Mouse (Mus musculus) embryo, embryonic 11.5 days (tissue): ENCODE measurements around the gene Pisd.
"Not testable (repeated sequence)": the region's sequence is repeated elsewhere in the genome, so short reads cannot be mapped to it uniquely, and the experiment has no call there.

Source experiments
- DNase-seq: peaks from one replicate; pipeline ENCODE4 v3.0.0-alpha.2; 2012; ENCODE audit warnings: low read depth, low spot score

Gene Pisd

DNA sequence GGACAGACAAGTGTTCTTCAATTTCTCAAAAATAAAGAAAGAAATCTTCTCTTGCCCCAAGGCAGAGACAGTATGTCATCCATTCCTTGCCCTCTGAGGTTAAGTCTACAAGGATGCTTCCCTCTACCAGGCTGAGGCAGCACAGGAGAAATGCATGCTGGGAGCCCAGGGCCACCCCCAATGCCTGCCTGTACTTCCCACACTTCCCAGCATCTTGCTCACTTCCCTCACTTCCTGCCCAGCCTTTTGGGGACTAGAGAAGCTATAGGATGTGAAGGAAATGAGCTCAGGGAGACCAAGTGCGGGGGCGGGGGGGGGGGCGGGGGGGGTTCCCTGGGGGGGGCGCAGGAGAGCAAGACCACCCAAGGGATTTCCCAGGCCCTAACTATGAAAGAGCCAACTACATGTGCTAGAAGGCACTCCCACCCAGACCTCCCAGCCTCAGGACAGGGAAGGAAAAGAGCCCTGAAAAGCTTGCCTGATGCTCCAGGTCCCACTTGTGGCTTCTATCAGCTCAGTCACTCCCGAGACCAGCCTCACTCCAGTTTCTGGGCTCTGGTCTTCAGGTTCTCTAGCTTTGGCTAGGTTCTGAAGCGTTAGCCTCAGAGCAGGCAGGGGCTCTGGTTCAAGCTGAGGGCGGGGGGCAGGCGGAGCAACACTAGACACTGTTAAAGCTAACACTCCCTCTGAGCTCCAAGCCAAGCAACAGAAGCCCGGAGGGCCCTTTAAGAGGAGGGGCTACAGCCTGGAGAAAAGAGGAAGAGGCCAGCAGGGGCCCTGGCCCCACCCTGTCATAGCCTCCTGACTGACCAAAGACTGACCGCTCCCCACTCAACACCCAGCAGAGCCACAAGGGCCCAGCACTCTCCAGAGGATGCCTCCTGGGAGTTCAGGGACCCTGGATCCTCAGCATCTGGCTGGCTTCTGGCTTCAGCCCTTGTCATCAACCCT is 39.5 kb downstream of the Pisd start:
- DNase-seq = peak; percentile 31

DNA sequence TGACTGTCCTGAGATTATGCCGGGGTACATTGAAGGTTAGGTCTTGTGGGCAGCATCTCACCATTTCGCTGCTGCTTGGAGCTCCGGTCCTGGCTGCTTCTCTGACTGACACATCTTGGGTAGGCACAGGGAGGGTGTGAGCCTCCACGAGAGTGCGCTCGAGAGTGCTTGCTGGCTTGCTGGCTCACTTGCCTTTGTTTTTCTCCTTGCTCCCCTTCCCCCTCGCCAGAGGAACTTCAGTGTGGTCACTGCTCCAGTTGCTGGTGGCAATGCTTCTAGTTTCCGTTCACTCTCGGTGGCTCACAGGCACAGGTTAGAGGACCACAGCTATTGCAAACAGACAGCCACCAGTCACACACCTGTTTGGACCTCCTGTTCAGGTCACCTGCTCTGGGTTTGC is 43.3 kb downstream of the Pisd start:
- no peak for DNase-seq

DNA sequence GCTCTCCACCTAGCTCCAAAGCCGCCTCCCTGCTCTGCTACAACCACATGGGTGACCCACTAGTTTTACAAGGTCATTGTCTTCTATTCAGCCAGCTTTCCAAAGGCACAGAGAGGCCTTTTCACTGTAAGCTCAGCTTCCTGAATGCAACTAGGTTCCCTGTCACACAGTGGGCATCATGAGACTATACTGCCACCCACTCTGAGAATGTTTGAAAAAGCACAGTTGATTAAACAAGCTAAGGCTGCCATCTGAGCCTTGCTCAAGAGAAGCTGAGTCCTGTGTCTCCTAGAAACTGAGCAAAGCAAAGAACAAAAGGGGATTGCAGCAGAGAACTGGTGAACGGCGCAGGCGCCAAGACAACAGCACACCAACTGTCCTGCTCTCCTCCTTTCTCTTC is 44.1 kb downstream of the Pisd start:
- DNase-seq = not testable (repeated sequence)

DNA sequence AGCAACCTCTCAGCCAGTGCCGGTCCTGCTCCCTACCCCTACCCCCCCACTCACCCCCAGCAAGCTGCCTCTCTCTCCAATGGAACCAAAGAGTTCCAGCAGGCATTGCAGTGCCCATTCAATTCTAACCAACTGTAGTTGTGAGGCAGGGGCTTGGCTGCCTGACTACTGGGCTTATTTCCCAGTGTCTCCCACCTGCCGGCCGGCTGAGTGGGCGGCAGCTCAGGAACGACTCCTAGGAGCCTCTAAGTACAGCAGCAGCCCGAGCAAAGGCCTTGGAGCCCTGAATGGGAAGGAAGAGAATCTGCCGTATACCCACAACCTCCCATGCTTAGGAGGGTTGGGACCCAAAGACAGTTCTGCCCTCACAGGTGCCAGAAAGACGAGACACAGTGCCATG is 44.6 kb downstream of the Pisd start:
- not testable (repeated sequence) for DNase-seq

DNA sequence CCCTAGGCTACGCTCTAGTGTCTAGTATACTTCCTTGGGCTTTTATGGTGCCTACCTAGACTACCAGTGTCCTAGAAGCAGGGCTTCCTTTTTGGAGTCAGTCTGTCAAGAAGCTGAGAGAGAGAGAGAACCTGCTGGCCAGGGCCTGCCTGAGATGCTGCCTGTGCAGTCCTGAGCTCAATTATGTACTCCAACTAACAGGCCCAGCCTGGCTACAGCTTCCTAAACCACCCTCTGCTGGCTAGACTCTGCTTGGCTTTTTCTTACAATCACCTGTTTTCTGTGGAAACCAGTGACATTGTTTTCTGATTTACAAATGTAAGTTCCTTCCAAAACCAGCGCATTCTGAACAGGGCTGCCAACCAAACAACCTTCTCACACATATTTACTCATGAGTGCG is 45.3 kb downstream of the Pisd start:
- DNase-seq = no peak

DNA sequence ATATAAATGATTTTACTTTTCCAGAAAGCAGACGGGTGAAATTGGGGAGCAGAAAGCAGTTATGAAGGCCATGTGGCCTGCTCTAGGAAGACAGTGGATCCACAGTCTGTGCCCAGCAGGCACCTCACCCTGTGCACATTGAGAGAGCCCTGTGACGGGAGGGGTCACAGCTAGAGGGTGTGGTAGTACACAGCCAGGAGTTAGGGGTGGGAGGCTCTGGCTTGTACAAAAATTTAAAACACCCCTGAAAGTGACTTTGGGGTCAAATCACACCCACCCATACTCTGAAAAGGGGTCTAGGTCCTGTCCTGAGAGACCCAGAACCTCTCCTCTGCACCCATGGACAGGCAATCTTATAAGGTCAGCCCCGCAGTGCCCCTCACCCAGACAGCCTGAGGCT is 48.7 kb downstream of the Pisd start:
- not testable (repeated sequence) for DNase-seq

DNA sequence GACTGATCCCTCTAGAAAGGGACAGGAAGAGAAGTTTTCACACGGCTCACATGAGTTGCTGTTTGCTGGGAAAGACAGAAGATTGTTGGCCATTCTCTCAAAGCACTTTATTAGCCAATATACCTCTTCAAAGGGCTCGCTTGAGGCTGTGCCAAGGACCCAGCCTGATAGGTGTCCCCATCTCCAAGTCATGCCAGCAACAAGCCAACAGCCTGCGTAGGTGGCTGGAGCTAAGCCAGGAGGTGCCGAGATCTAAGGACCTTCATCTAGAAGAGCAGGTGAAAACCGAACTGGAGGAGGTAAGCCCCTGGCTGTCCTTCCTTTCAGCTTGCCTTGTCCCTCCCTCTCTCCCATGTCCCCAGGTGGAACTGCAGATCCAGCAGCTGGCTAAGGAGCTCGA is 49.7 kb downstream of the Pisd start:
- no peak for DNase-seq

DNA sequence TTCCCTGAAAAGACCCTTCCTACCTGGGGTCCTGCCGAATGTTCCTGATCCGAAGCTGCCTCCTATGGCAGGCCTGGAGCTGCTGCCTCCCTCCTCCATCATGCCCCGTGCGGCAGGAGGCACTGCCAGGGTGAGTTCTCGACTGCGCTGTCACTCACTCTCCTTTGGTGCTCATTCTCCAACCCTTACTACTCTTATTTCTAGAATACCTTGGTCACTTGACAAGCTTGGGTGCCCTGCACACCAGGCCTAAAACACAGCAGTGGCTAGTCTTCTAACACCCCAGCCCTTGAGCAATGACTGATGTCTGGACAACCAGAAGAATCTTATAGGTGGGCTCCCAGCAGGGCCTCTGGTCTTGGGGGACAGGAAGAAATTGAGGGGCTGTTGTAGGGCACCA is 51.6 kb downstream of the Pisd start:
- not testable (repeated sequence) for DNase-seq

DNA sequence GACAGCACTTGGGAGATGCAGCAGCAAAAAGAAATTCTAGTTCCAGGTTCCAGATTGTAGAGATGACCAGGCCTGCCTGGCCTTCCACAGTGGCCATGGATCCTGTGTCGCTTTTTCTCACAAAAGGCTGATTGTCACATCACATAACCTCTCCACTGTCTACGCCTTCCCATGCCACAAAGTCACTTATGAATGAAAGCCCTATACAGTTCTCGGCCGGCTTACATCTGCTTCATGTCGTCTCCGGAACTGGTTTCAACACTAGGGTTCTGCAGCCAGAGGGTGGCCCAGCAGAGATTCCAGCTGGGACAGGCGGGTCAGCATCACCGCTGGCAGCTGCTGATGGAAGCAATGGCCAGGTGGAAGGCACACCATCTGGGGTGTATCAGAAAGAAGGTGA is 56.6 kb downstream of the Pisd start:
- DNase-seq = no peak

DNA sequence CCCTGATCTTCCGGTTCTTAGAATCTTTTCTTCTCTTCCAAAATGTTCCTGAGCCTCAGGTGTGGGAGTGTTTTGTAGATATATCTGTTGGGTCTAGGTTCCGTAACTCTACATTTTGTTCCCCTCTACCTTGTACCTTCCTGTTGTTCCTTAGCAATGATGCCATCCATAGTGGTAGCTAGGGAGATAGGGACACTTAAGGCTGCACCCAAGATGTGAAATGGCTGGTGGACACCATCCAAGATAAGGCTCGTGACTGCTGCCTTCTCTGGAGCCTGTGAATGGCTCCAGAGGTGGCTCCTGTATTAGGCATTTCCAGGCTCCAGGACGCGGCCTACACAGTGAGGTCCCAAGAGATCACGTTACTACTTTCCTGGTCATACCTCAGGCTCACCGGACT is 57.1 kb downstream of the Pisd start:
- DNase-seq = no peak

DNA sequence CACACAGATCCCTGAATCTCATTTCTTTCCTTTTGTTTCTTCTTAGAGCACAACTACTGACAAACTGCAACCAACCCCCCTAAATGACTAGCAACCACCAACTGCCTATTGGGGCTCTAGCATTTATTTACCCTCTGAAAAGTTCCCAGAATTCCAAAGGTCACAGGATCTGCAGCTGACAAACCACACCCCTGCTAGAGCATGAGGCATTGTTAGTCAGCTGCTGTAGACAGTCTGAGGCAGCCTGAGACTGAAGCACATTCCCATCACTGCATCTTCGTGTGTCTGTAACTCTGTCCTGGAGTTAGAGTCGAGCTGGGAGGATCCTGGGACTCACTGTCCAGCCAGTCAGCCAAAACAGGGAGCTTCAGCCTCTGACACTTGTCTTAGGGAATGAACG is 60.0 kb downstream of the Pisd start:
- not testable (repeated sequence) for DNase-seq

DNA sequence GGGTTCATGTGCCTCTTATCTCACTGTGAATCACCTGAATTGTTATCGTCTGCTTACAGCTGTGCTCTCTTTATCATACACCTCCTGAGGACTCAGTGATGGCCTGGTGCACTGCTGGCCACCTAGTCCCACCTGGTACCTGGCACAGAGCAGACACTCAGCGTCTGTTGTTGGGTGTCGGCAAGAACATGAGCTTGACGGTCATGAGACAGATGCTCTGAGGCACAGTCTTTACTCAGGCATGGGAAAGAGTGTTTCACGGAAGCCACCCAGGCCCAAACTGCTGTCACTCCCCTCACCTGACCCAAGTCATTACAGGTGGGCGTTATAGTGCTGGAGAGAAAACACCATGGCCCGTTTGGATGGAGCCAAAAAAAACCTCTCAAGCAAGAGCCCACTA is 61.5 kb downstream of the Pisd start:
- DNase-seq = no peak

DNA sequence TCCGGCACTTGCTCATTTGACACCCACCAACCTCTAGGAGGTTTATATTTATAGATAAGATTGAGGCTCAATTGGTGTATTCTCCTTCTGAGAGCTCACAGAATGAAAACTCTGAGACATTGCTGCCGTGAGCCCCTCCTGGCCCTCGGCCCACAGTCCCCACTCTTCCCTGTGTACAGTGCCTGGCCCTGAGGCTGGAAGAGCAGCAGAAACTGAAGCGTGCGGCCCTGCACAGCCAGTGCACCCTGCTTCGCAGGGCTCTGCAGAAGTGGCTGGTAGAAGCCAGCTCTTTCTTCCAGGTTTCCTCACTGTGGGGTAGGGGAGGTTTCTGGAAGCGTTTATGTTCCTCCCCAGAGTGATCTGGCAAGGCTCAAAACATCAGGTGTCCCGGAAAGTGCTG is 62.7 kb downstream of the Pisd start:
- DNase-seq = not testable (repeated sequence)

DNA sequence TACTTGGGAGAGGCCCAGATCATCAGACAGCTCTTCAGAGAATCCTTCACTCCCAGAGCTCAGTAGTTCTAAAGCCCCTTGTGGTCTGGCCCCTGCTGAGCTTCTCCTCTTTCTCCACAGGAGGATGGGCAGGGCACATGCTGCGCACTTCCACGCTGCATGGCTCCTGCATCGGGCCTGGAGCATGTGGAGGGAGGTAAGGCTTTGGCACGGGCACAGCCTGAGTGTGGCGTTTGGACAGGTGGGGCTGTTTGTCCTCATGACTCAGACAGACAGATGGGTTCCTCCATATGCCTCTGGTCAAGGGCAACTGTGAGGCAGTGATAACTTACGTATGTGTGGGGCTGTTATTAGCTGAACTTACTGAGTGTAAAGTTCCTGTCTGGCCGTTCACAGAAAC is 63.2 kb downstream of the Pisd start:
- no peak for DNase-seq

DNA sequence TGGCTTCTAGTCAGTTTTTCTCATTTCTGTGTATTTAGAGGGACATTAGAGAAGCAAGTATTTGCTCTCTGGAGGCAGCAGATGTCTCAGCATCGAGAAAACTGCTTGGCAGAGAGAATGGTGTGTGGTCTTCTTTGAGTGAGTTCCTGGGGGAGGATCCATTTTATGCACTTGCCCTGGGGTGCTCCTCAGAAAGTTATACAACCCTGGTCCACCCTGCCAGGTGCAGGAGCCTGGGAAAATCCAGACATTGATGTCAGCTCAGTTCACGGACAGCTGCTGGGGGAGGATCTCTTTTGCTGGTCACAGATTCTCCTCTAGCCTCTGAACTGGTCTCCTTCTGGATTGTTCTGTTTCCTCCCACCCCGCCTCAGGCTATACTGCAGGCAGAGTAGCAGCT is 64.1 kb downstream of the Pisd start:
- DNase-seq = no peak

DNA sequence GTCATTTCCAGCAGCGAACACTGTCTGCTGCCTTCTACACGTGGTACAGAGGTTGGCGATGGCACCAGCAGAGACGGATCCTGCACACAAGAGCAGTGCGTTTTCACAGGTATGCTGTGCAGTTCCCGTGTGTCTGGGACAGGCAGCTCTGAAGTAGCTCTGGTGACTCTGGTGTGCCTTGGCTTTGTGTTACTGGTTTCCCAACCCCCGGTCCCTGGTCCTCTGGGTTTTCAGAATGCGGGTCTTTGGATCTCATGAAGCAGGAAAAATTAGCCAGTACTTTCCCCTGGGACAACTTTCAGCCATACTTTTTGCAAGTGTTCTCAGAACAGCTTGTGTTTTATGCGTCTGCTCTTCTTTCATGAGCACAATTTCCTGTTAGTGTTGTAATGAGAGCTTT is 65.0 kb downstream of the Pisd start:
- DNase-seq = no peak

DNA sequence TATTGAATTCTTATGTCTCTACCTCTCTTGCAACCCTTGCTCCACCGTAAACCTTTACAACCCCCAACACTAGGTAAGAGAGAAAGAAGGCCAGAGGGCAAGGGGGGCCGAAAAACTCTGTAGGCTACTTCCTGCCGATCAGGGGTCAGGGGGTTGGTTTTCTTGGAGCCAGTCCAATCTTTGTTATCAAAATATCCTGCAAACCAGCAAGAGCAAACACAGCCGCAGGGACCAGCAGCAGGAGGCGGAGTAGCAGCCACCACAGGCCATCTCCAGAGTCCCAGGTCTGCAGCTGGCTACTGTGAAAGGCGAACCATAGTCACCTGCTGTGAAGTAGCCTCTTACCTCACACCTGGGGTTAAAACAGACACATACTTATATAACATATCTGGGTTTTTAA is 66.5 kb downstream of the Pisd start:
- DNase-seq = no peak

DNA sequence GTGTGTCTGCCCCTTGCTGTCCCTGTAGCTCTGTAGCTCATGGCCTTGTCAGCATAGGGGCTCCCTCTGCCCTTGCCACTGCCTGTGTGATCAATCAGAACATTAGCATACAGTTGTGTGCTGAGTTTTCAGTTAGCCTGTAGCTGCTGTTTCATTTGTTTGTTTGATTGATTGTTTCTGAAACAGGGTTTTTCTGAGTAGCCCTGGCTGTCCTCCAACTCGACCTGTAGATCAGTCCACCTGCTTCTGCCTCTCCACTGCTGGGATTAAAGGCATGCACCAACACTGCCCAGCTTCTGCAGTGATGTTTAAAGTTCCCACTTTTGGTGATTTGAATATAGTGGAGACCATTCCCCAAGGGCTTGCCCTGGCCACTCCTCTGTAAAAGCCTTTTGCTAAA is 67.7 kb downstream of the Pisd start:
- no peak for DNase-seq

DNA sequence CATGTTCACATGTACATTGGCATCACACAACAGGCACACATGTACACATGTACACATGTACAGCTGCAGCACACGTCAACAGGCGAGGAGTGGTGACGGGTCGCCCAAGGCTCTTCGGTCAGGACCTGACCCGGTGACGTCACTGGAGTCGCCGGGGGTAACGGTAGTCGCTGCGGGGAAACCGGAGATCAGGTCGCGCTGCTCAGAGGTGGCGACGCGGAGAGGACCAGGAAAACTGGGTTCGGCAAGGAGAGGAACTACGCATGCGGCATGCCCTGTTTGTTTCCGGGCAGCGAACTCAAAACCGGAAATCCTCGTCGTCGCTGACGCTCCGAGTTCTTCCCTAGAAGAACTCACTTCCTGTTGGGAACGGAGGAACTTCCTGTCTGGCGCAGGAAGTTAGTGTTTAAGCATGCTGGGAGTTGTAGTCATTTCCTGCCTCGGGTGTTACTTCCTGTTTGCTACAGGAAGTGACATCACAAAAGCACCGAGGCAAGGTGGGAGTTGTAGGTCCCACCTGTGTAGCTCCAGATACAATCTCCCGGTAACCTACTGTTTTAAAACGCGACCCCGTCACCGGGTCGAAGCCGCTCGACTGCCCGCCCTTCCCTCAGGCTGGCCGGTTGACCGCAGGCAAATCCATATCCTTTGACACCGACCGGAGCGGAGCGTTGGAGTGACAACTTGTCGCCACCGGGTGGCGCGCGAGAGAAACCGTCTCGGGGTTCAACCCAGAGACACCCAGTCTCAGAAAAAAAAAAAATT is 71.6 kb downstream of the Pisd start:
- DNase-seq = peak; percentile 92

DNA sequence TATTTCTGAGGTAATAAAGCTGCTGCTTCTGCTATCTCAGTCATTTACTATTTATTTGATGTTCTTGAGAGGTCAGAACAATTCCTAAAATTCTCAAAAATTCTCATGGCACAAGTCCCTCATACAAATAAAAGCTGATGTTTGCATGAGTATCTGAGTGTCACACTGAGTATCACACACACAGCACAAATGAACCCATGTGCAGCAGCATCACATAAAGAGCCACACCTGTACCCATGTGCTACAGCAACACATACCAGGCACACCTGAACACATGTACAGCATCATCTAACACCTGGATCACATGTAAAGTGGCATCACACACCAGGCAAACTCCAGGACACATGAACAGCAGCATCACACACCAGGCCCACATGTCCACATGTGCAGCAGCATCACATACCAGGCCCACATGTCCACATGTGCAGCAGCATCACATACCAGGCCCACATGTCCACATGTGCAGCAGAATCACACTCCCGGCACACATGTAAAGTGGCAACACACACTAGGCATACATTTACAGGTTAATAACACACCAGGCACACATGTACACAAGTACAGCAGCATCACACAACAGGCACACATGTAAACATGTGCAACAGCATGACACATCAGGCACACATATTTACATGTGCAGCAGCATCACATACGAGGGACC is 72.3 kb downstream of the Pisd start:
- DNase-seq = no peak

DNA sequence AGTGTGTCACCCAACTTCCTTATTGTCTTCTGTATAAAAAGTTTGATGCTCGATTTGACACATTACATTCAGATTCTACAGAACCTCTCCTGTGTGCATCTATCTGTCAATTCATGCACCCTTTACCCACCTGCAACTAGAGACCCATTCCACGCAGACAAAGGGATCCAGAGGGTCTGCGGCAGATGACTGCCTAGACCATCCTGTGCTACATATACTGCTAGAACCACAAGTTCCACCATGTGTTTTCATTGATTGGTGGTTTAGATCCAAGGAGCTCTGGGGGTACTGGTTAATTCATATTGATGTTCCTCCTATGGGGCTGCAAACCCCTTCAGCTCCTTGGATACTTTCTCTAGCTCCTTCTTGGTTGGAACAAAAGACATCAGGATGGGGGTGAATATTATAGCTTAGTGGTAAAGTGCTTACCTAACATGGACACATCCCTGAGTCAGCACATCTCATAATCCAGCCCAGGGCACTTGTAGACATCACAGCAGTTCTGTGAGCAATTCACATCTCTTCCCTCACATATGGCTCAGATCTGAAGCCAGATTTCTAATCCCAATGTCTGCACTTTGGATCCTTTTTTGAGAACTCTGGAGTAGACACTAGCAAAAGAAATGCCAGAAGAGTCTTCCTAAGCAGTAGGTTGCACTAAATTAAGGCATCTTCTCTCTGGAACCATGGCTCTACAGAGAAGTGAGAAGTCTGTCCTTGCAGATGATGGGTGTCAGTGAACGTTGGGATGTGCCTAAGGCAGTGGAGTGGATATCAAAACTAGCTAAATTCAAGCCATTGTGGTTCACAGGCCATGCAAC is 73.0 kb downstream of the Pisd start:
- DNase-seq = no peak

DNA sequence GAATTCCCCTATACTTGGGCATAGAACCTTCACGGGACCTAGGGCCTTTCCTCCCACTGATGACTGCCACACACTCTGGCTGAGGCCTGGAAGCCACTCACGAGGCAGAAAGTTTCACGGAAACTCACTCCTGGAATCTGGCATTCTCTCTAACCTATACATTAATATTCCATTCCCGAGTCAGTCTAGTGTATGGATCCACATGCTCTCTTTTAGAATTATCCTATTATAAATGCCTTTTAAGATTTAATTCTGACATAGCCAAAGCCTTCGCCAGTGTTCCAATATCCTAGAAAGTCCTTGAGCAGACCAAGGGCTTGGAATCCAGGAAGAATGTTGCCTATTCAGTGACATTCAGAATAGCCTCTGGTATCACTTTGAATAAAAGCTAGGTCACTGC is 74.0 kb downstream of the Pisd start:
- no peak for DNase-seq
